Mouse (Mus musculus) forebrain, embryonic 10.5 days (tissue): ENCODE results near the gene Art2b. TPM values are rescaled to one million over a fixed set of nuclear protein-coding genes. Genes with fewer than 3 reads are reported as not detected.
A peak's percentile ranks its signal among the peaks of the same experiment; 100 is the strongest.
"Not testable (repeated sequence)": the region's sequence is repeated elsewhere in the genome, so short reads cannot be mapped to it uniquely, and the experiment has no call there.

Source experiments
- DNase-seq: peaks from one replicate; pipeline ENCODE4 v3.0.0-alpha.2; 2017; ENCODE audit warnings: low spot score; ENCODE audit errors: extremely low spot score
- H3K27ac ChIP-seq: fragments of 300-500 bp; sonication (generic); 2 replicates; pipeline ENCODE4 v1.5.1; 2016; ENCODE audit warnings: mild to moderate bottlenecking
- H3K27me3 ChIP-seq: fragments of 300-500 bp; sonication (generic); 2 replicates; pipeline ENCODE4 v1.6.1; 2016; ENCODE audit warnings: mild to moderate bottlenecking; ENCODE audit not compliant: poor library complexity, severe bottlenecking
- H3K36me3 ChIP-seq: fragments of 300-500 bp; sonication (generic); replicated peaks from 2 replicates; pipeline ENCODE4 v1.6.1; 2016; ENCODE audit warnings: mild to moderate bottlenecking, moderate library complexity
- H3K4me1 ChIP-seq: fragments of 300-500 bp; sonication (generic); 2 replicates; pipeline ENCODE4 v1.6.1; 2016
- H3K4me3 ChIP-seq: fragments of 300-500 bp; sonication (generic); 2 replicates; pipeline ENCODE4 v1.5.1; 2016; ENCODE audit warnings: mild to moderate bottlenecking, moderate library complexity
- H3K9me3 ChIP-seq: fragments of 300-500 bp; sonication (generic); 2 replicates; pipeline ENCODE4 v1.6.1; 2016; ENCODE audit warnings: mild to moderate bottlenecking, moderate library complexity
- WGBS: fragments of 180-500 bp; shearing (Covaris S2); methylation state at CpG from one replicate; pipeline ENCODE4 v1.1.7; 2016; 5-methylcytosine and 5-hydroxymethylcytosine counted together
- polyA plus RNA-seq: library from polyadenylated mRNA; unstranded; fragments of >200 nt; fragmentation: Nextera tagmentation; extraction: Ambion mirVana; gene quantifications from 2 replicates; pipeline ENCODE4 v1.2.1, GENCODE M21; 2016

Gene Art2b
- polyA plus RNA-seq, result not detected in 2 replicates

- no peaks in the 10 kb centered on the region for H3K36me3 ChIP-seq
- H3K4me1 ChIP-seq, result no peaks in the 10 kb centered on the region
- no peak within 1 kb of the TSS for H3K27ac ChIP-seq
- DNase-seq, result no peak
- no peak within 1 kb of the TSS for H3K4me3 ChIP-seq
- H3K9me3 ChIP-seq, result no peaks in the 10 kb centered on the region
- no peaks in the 10 kb centered on the region for H3K27me3 ChIP-seq
- WGBS, result 92% methylated on average over 5 of the region's 5 CpGs
Observed at GRCm38 (mm10) chr7:101585408-101585807, at the start of gene Art2b. Gene Art2b (minus strand): TSS chr7:101585600.

- WGBS, result 86% methylated on average over 4 of the region's 4 CpGs
- H3K36me3 ChIP-seq, result no peaks in the 10 kb centered on the region
- H3K4me3 ChIP-seq, result no peak overlapping the region
- no peaks in the 10 kb centered on the region for H3K27me3 ChIP-seq
- DNase-seq, result no peak
- H3K4me1 ChIP-seq, result no peaks in the 10 kb centered on the region
- no peak overlapping the region for H3K27ac ChIP-seq
- no peaks in the 10 kb centered on the region for H3K9me3 ChIP-seq
Observed at GRCm38 (mm10) chr7:101634513-101634912, 49.1 kb upstream of the Art2b start.

- no peaks in the 10 kb centered on the region for H3K4me1 ChIP-seq
- no peak for DNase-seq
- H3K27ac ChIP-seq, result no peak overlapping the region
- no peaks in the 10 kb centered on the region for H3K27me3 ChIP-seq
- no peaks in the 10 kb centered on the region for H3K9me3 ChIP-seq
- no peak overlapping the region for H3K4me3 ChIP-seq
- 85% methylated on average over 8 of the region's 8 CpGs for WGBS
- no peaks in the 10 kb centered on the region for H3K36me3 ChIP-seq
Observed at GRCm38 (mm10) chr7:101633629-101634177, 48.3 kb upstream of the Art2b start.

- no peak overlapping the region for H3K4me3 ChIP-seq
- H3K27ac ChIP-seq, result no peak overlapping the region
- H3K36me3 ChIP-seq, result no peaks in the 10 kb centered on the region
- H3K27me3 ChIP-seq, result no peaks in the 10 kb centered on the region
- DNase-seq, result no peak
- WGBS, result 52% methylated on average over 2 of the region's 2 CpGs
- peaks cover 7% of the 10 kb centered on the region; the same call in 1 of the 2 replicates for H3K4me1 ChIP-seq
- H3K9me3 ChIP-seq, result no peaks in the 10 kb centered on the region
Observed at GRCm38 (mm10) chr7:101628481-101628880, 43.1 kb upstream of the Art2b start.

GRCm38 (mm10) chr7:101627166-101627565, 41.8 kb upstream of the Art2b start:
- H3K27me3 ChIP-seq, H3K9me3 ChIP-seq, DNase-seq, H3K4me3 ChIP-seq, H3K27ac ChIP-seq, H3K36me3 ChIP-seq: not testable (repeated sequence)
- WGBS, result 83% methylated on average over 7 of the region's 7 CpGs
- H3K4me1 ChIP-seq, result peaks cover 13% of the 10 kb centered on the region; the same call in 1 of the 2 replicates

GRCm38 (mm10) chr7:101624283-101624682, 38.9 kb upstream of the Art2b start:
- H3K27me3 ChIP-seq, result no peaks in the 10 kb centered on the region
- H3K27ac ChIP-seq, result no peak overlapping the region
- 86% methylated on average over 6 of the region's 6 CpGs for WGBS
- H3K4me1 ChIP-seq, result peaks cover 13% of the 10 kb centered on the region; the same call in 1 of the 2 replicates
- no peaks in the 10 kb centered on the region for H3K9me3 ChIP-seq
- no peak overlapping the region for H3K4me3 ChIP-seq
- DNase-seq, result no peak
- no peaks in the 10 kb centered on the region for H3K36me3 ChIP-seq

- H3K36me3 ChIP-seq, H3K9me3 ChIP-seq, DNase-seq, H3K27ac ChIP-seq, H3K27me3 ChIP-seq, H3K4me3 ChIP-seq: not testable (repeated sequence)
- WGBS, result 84% methylated on average over 4 of the region's 4 CpGs
- H3K4me1 ChIP-seq, result peaks cover 13% of the 10 kb centered on the region; the same call in 1 of the 2 replicates
Observed at GRCm38 (mm10) chr7:101621861-101622260, 36.5 kb upstream of the Art2b start.

GRCm38 (mm10) chr7:101620373-101620772, 35.0 kb upstream of the Art2b start:
- Histone ChIP-seq H3K9me3 (no peaks in the 10 kb centered on the region), H3K4me3 (no peak overlapping the region), H3K27me3 (no peaks in the 10 kb centered on the region), H3K4me1 (peaks cover 13% of the 10 kb centered on the region; the same call in 1 of the 2 replicates), H3K36me3 (no peaks in the 10 kb centered on the region), H3K27ac (no peak overlapping the region)
- 31% methylated on average over 4 of the region's 4 CpGs for WGBS
- DNase-seq, result peak; percentile 29

GRCm38 (mm10) chr7:101618273-101618672, 32.9 kb upstream of the Art2b start:
- no peak for DNase-seq
- WGBS, result 86% methylated on average over 7 of the region's 7 CpGs
- Histone ChIP-seq H3K4me3 (no peak overlapping the region), H3K27me3 (no peaks in the 10 kb centered on the region), H3K27ac (no peak overlapping the region), H3K9me3 (no peaks in the 10 kb centered on the region), H3K36me3 (no peaks in the 10 kb centered on the region), H3K4me1 (peaks cover 4% of the 10 kb centered on the region; the same call in 1 of the 2 replicates)

GRCm38 (mm10) chr7:101617438-101618165, 32.2 kb upstream of the Art2b start:
- Histone ChIP-seq H3K4me1 (no peaks in the 10 kb centered on the region), H3K9me3 (no peaks in the 10 kb centered on the region), H3K27me3 (no peaks in the 10 kb centered on the region), H3K36me3 (no peaks in the 10 kb centered on the region), H3K27ac (no peak overlapping the region), H3K4me3 (no peak overlapping the region)
- DNase-seq, result no peak
- WGBS, result 64% methylated on average over 10 of the region's 10 CpGs

GRCm38 (mm10) chr7:101616136-101616835, 30.9 kb upstream of the Art2b start:
- Histone ChIP-seq H3K4me3 (no peak overlapping the region), H3K9me3 (no peaks in the 10 kb centered on the region), H3K4me1 (no peaks in the 10 kb centered on the region), H3K27ac (no peak overlapping the region), H3K36me3 (no peaks in the 10 kb centered on the region), H3K27me3 (no peaks in the 10 kb centered on the region)
- 86% methylated on average over 6 of the region's 6 CpGs for WGBS
- DNase-seq, result no peak

GRCm38 (mm10) chr7:101615406-101615805, 30.0 kb upstream of the Art2b start:
- H3K9me3 ChIP-seq, result no peaks in the 10 kb centered on the region
- no peak overlapping the region for H3K4me3 ChIP-seq
- H3K4me1 ChIP-seq, result no peaks in the 10 kb centered on the region
- no peak for DNase-seq
- no peaks in the 10 kb centered on the region for H3K27me3 ChIP-seq
- H3K36me3 ChIP-seq, result no peaks in the 10 kb centered on the region
- H3K27ac ChIP-seq, result no peak overlapping the region
- 83% methylated on average over 7 of the region's 7 CpGs for whole genome bisulfite sequencing
